9 mouse cellular contexts compared by ENCODE assay signal in genomic region chr7:45091001-45091990, GRCm38 (mm10). TPM values are rescaled to one million over a fixed set of nuclear protein-coding genes. Genes with fewer than 3 reads are reported as not detected.
DNase-seq lines count a peak whose midpoint lies in the region; ATAC-seq lines count a peak whose summit lies in the region.
"Had no signal": no experiment of that assay in that cellular context is flagged by ENCODE, and none has a peak within 500 bp of the region (broad histone marks: within the 10 kb centered on the region; RNA-seq: fewer than 3 reads in every experiment).

No protein-coding gene starts in this region.

- peak overlapping the region; percentile 90 for H3K27ac ChIP-seq in heart, embryonic 13.5 days (replicated peaks)
- H3K27ac ChIP-seq in limb, embryonic 15.5 days = peak overlapping the region; percentile 93
- no peak overlapping the region for H3K27ac ChIP-seq in neural tube, embryonic 14.5 days (ENCODE audit: low read depth, low read length)

- H3K4me3 ChIP-seq in heart, embryonic 13.5 days = peak overlapping the region; percentile 62
- H3K4me3 ChIP-seq in limb, embryonic 15.5 days = peak overlapping the region; percentile 61
- H3K4me3 ChIP-seq in neural tube, embryonic 14.5 days (ENCODE audit: low read depth, low read length) = peak overlapping the region; percentile 30

- peak; percentile 57 for DNase-seq in gastrocnemius, postnatal 14 days
- DNase-seq in gastrocnemius, adult 18-20 months (ENCODE audit: low spot score) = no peak
- peak; percentile 77 for DNase-seq in NIH3T3 (ENCODE audit: low read depth)
- no peak for DNase-seq in right cerebral cortex, adult 2 months (ENCODE audit: low spot score in 2 of 2)
- DNase-seq in right cerebral cortex, adult 18-20 months = no peak

- peak overlapping the region; percentile 91 for H3K9ac ChIP-seq in heart, embryonic 13.5 days
- peak overlapping the region; percentile 74 for H3K9ac ChIP-seq in limb, embryonic 15.5 days
- peak overlapping the region; percentile 52 for H3K9ac ChIP-seq in neural tube, embryonic 14.5 days (replicated peaks; ENCODE audit: low read depth, low read length)

- peaks cover 38% of the 10 kb centered on the region for H3K36me3 ChIP-seq in heart, embryonic 13.5 days
- H3K36me3 ChIP-seq in limb, embryonic 15.5 days = peaks cover 33% of the 10 kb centered on the region
- H3K36me3 ChIP-seq in neural tube, embryonic 14.5 days (ENCODE audit: control insufficient read depth, insufficient read depth, low read length) = no peaks in the 10 kb centered on the region

- intact Hi-C loops in gastrocnemius, postnatal 14 days (cut with DNase I; ENCODE audit: low total_unique reads) = no loop called here

- ATAC-seq in heart, embryonic 13.5 days (ENCODE audit: extremely low read depth, insufficient number of reproducible peaks, low FRiP score, low TSS enrichment) = peak; percentile 48; the same call in 1 of the 2 replicates
- ATAC-seq in limb, embryonic 15.5 days (ENCODE audit: insufficient number of reproducible peaks, low FRiP score, low TSS enrichment, low read depth) = 0 out of 2 replicates have a peak, but pooled peaks have one; percentile 49
- ATAC-seq in neural tube, embryonic 14.5 days (ENCODE audit: low read depth) = 0 out of 2 replicates have a peak, but pooled peaks have one; percentile 10

- H3K4me2 ChIP-seq in heart, embryonic 13.5 days = peak overlapping the region; percentile 71
- peak overlapping the region; percentile 61 for H3K4me2 ChIP-seq in limb, embryonic 15.5 days
- H3K4me2 ChIP-seq in neural tube, embryonic 14.5 days (ENCODE audit: low read depth, low read length) = peak overlapping the region; percentile 56

- H3K27me3 ChIP-seq in heart, embryonic 13.5 days (replicated peaks) = no peaks in the 10 kb centered on the region
- H3K27me3 ChIP-seq in limb, embryonic 15.5 days = no peaks in the 10 kb centered on the region
- no peaks in the 10 kb centered on the region for H3K27me3 ChIP-seq in neural tube, embryonic 14.5 days (ENCODE audit: control insufficient read depth, insufficient read depth, low read length)
- H3K27me3 ChIP-seq: CH12.LX had no signal

- 9% methylated on average over 35 of the region's 35 CpGs for WGBS in heart, embryonic 13.5 days
- 8% methylated on average over 35 of the region's 35 CpGs for WGBS in limb, embryonic 15.5 days
- WGBS in neural tube, embryonic 14.5 days = 17% methylated on average over 35 of the region's 35 CpGs

- H3K9me3 ChIP-seq in heart, embryonic 13.5 days = no peaks in the 10 kb centered on the region
- no peaks in the 10 kb centered on the region for H3K9me3 ChIP-seq in limb, embryonic 15.5 days
- H3K9me3 ChIP-seq in neural tube, embryonic 14.5 days (ENCODE audit: control insufficient read depth, low read length) = no peaks in the 10 kb centered on the region

- H3K4me1 ChIP-seq in heart, embryonic 13.5 days = peaks cover 28% of the 10 kb centered on the region
- H3K4me1 ChIP-seq in limb, embryonic 15.5 days = peaks cover 34% of the 10 kb centered on the region
- H3K4me1 ChIP-seq in neural tube, embryonic 14.5 days (ENCODE audit: control insufficient read depth, insufficient read depth, low read length) = 0 out of 2 replicates have a peak, but pooled peaks cover 4% of the 10 kb centered on the region

RNA-seq across cellular contexts. Expression of gene Rcn3, which starts 0.7 kb away (rescaled TPM):
- 10 to 100 TPM; 57.2 to 80.5 TPM for total RNA-seq in gastrocnemius, postnatal 14 days (2021)
- total RNA-seq in gastrocnemius, adult 18-20 months (2021) = 10 to 100 TPM in 1 of 2 experiments, 1 to 10 TPM in 1; 8.0 to 12.5 TPM
- 271 and 277 TPM in 2 replicates for polyA plus RNA-seq in heart, embryonic 13.5 days (2015; fragmentation: Nextera tagmentation; extraction: Ambion mirVana)
- 653 and 714 TPM in 2 replicates for polyA plus RNA-seq in limb, embryonic 15.5 days (2015; fragmentation: Nextera tagmentation; extraction: Ambion mirVana)
- polyA plus RNA-seq in neural tube, embryonic 14.5 days (2014; fragmentation: Nextera tagmentation; extraction: Ambion mirVana) = 23.7 and 118 TPM in 2 replicates

RNA-seq across cellular contexts. Expression of gene Fcgrt, which starts 12.4 kb away (rescaled TPM):
- total RNA-seq in gastrocnemius, postnatal 14 days (2021) = 10 to 100 TPM; 62.5 to 64.4 TPM
- total RNA-seq in gastrocnemius, adult 18-20 months (2021) = 10 to 100 TPM; 27.4 to 29.1 TPM
- polyA plus RNA-seq in heart, embryonic 13.5 days (2015; fragmentation: Nextera tagmentation; extraction: Ambion mirVana) = 38.0 and 38.1 TPM in 2 replicates
- 99.7 and 121 TPM in 2 replicates for polyA plus RNA-seq in limb, embryonic 15.5 days (2015; fragmentation: Nextera tagmentation; extraction: Ambion mirVana)
- polyA plus RNA-seq in neural tube, embryonic 14.5 days (2014; fragmentation: Nextera tagmentation; extraction: Ambion mirVana) = 7.0 and 36.4 TPM in 2 replicates

RNA-seq across cellular contexts. Expression of gene Prrg2, which starts 28.8 kb away (rescaled TPM):
- total RNA-seq in gastrocnemius, postnatal 14 days (2021) = 1 to 10 TPM; 7.2 to 7.6 TPM
- 10 to 100 TPM; 10.2 to 10.4 TPM for total RNA-seq in gastrocnemius, adult 18-20 months (2021)
- polyA plus RNA-seq in heart, embryonic 13.5 days (2015; fragmentation: Nextera tagmentation; extraction: Ambion mirVana) = 12.5 and 13.6 TPM in 2 replicates
- polyA plus RNA-seq in limb, embryonic 15.5 days (2015; fragmentation: Nextera tagmentation; extraction: Ambion mirVana) = 23.1 and 25.1 TPM in 2 replicates
- polyA plus RNA-seq in neural tube, embryonic 14.5 days (2014; fragmentation: Nextera tagmentation; extraction: Ambion mirVana) = 12.7 and 12.8 TPM in 2 replicates

RNA-seq across cellular contexts. Expression of gene Nosip, which starts 29.1 kb away (rescaled TPM):
- 10 to 100 TPM; 34.3 to 35.2 TPM for total RNA-seq in gastrocnemius, postnatal 14 days (2021)
- 10 to 100 TPM; 27.9 to 28.3 TPM for total RNA-seq in gastrocnemius, adult 18-20 months (2021)
- 46.6 and 49.6 TPM in 2 replicates for polyA plus RNA-seq in heart, embryonic 13.5 days (2015; fragmentation: Nextera tagmentation; extraction: Ambion mirVana)
- 63.0 and 70.3 TPM in 2 replicates for polyA plus RNA-seq in limb, embryonic 15.5 days (2015; fragmentation: Nextera tagmentation; extraction: Ambion mirVana)
- polyA plus RNA-seq in neural tube, embryonic 14.5 days (2014; fragmentation: Nextera tagmentation; extraction: Ambion mirVana) = 65.4 and 67.3 TPM in 2 replicates

RNA-seq across cellular contexts. Expression of gene Rps11, which starts 32.9 kb away (rescaled TPM):
- 100 to 1,000 TPM; 599 to 696 TPM for total RNA-seq in gastrocnemius, postnatal 14 days (2021)
- 100 to 1,000 TPM; 490 to 529 TPM for total RNA-seq in gastrocnemius, adult 18-20 months (2021)
- 982 and 1,095 TPM in 2 replicates for polyA plus RNA-seq in heart, embryonic 13.5 days (2015; fragmentation: Nextera tagmentation; extraction: Ambion mirVana)
- 1,215 and 1,484 TPM in 2 replicates for polyA plus RNA-seq in limb, embryonic 15.5 days (2015; fragmentation: Nextera tagmentation; extraction: Ambion mirVana)
- polyA plus RNA-seq in neural tube, embryonic 14.5 days (2014; fragmentation: Nextera tagmentation; extraction: Ambion mirVana) = 781 and 868 TPM in 2 replicates

Comparison
In these comparisons a context has a peak if more than half of its experiments do, and no peak if none do; other contexts are left out.
1. DNase-seq: peak in gastrocnemius, postnatal 14 days (single experiment) and NIH3T3 (single experiment); none in gastrocnemius, adult 18-20 months (single experiment), right cerebral cortex, adult 2 months (0 of 2) and right cerebral cortex, adult 18-20 months (single experiment).
2. Peak in every context shown above with its lines, with median percentiles within 50 percentile points of each other: ATAC-seq, H3K4me2 ChIP-seq, H3K4me3 ChIP-seq and H3K9ac ChIP-seq.